Mouse (Mus musculus): ENCODE results near the gene Gabrd. TPM values are rescaled to one million over a fixed set of nuclear protein-coding genes. Genes with fewer than 3 reads are reported as not detected.

Gabrd gene
- polyA plus RNA-seq, 1 experiment, result 243 TPM

- Histone ChIP-seq H3K4me1 (ENCODE audit: control insufficient read depth, insufficient read depth, low read length) (peaks cover 9% of the 10 kb centered on the region), H3K27ac (ENCODE audit: insufficient read depth, low read length) (peak overlapping the region; percentile 95), H3K4me3 (replicated peaks; ENCODE audit: insufficient read depth, low read depth, low read length) (peak overlapping the region; percentile 91), H3K27me3 (ENCODE audit: control insufficient read depth, insufficient read depth, low read length) (no peaks in the 10 kb centered on the region)
- peak; percentile 89 to 90 for DNase-seq
- WGBS, result under 1% methylated on average over 16 of the region's 16 CpGs
- TF ChIP-seq POLR2A (IDR thresholded peaks at IDR 0.05; ENCODE audit: borderline replicate concordance, insufficient read depth, low read length) (peak; percentile 56; the same call in 1 of the 2 replicates), CTCF (IDR thresholded peaks at IDR 0.05; ENCODE audit: borderline replicate concordance, insufficient read depth, low read depth, low read length) (no peak)
Observed at GRCm38 (mm10) chr4:155345608-155345953, 52.3 kb downstream of the Gabrd start.

- WGBS, result 2% methylated on average over 47 of the region's 47 CpGs
- no peaks in the 10 kb centered on the region for H3K27me3 ChIP-seq (ENCODE audit: control insufficient read depth, insufficient read depth, low read length)
- peak overlapping the region; percentile 95 for H3K27ac ChIP-seq (ENCODE audit: insufficient read depth, low read length)
- DNase-seq, result peak; percentile 72 to 78
- TF ChIP-seq CTCF (IDR thresholded peaks at IDR 0.05; ENCODE audit: borderline replicate concordance, insufficient read depth, low read depth, low read length) (no peak), POLR2A (IDR thresholded peaks at IDR 0.05; ENCODE audit: borderline replicate concordance, insufficient read depth, low read length) (peak; percentile 68)
- peak overlapping the region; percentile 91 for H3K4me3 ChIP-seq (replicated peaks; ENCODE audit: insufficient read depth, low read depth, low read length)
- peaks cover 11% of the 10 kb centered on the region for H3K4me1 ChIP-seq (ENCODE audit: control insufficient read depth, insufficient read depth, low read length)
Observed at GRCm38 (mm10) chr4:155344716-155345607, 53.0 kb downstream of the Gabrd start.

DNA sequence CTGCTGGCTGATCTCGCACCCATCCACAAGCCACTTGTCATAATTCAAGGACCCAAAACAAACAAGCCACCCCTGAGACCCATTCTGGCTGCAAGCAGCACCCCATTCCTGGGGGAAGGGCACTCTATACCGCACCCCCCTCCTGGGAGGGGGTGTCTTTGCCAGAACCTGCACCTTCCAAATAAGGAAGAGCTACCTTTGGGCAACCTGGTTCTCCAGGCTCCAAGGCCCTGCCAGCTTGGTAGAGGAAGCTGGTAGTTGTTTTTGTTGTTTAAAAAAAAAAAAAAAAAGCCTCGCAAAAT, 53.7 kb downstream of the Gabrd start:
- DNase-seq, result peak in 1 of 2 experiments; percentile 64
- 7% methylated on average over 3 of the region's 3 CpGs for WGBS

DNA sequence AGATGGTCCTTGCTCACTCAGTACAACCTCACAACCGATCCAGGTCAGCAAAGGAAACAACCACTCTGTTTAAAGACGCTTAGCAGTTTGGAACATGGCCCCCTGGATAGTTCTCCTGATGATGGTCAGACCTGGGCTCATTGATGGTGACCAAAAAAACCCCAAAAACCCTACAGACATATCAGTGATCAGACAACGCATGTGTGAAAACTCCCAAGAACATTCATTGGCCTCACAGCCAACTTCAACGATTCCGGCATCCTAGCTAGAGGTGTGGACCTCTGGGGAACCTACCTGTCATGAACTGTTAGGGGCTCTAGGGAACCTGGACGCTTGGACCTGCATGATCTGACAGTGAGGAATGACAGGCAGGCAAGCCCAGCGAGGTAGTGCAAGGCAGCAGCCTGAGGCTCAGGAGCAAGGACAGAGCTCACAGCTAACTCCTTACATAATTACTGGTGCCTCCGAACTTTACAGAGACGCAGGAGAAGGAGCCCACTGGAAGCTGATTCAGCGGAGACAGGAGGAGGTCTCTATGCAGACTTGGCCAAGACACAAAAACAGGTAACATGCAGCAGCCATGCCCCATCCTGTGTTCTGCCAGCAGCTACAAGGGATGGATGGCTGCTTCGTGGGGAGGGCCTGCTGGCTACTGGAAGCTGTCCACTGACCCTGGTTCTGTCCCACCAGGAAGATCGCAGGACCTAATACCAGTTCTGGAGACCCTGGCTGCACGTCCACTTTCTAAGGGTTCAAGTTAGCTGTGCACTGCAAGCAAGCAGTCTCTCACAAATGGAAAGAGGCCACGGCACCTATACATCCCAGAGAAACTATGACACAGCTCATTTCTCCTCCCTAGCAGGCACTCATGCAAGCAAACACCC, 54.3 kb downstream of the Gabrd start:
- 8% methylated on average over 14 of the region's 14 CpGs for WGBS
- no peak for TF ChIP-seq CTCF (IDR thresholded peaks at IDR 0.05; ENCODE audit: borderline replicate concordance, insufficient read depth, low read depth, low read length)
- peak; percentile 24; the same call in 1 of the 2 replicates for TF ChIP-seq POLR2A (IDR thresholded peaks at IDR 0.05; ENCODE audit: borderline replicate concordance, insufficient read depth, low read length)
- Histone ChIP-seq H3K27me3 (ENCODE audit: control insufficient read depth, insufficient read depth, low read length) (no peaks in the 10 kb centered on the region), H3K4me1 (ENCODE audit: control insufficient read depth, insufficient read depth, low read length) (peaks cover 16% of the 10 kb centered on the region), H3K4me3 (replicated peaks; ENCODE audit: insufficient read depth, low read depth, low read length) (peak overlapping the region; percentile 91), H3K27ac (ENCODE audit: insufficient read depth, low read length) (peak overlapping the region; percentile 95)
- DNase-seq, result peak; percentile 68 to 76

More for the DNA sequence above, 53.7 kb downstream of the Gabrd start:
- peak overlapping the region; percentile 95 for H3K27ac ChIP-seq (ENCODE audit: insufficient read depth, low read length)
- peak overlapping the region; percentile 91 for H3K4me3 ChIP-seq (replicated peaks; ENCODE audit: insufficient read depth, low read depth, low read length)
- H3K27me3 ChIP-seq (ENCODE audit: control insufficient read depth, insufficient read depth, low read length), result no peaks in the 10 kb centered on the region
- H3K4me1 ChIP-seq (ENCODE audit: control insufficient read depth, insufficient read depth, low read length), result peaks cover 13% of the 10 kb centered on the region
- no peak for TF ChIP-seq CTCF (IDR thresholded peaks at IDR 0.05; ENCODE audit: borderline replicate concordance, insufficient read depth, low read depth, low read length)
- TF ChIP-seq POLR2A (IDR thresholded peaks at IDR 0.05; ENCODE audit: borderline replicate concordance, insufficient read depth, low read length), result no peak

GRCm38 (mm10) chr4:155336284-155337050, 61.4 kb downstream of the Gabrd start:
- no peaks in the 10 kb centered on the region for H3K27me3 ChIP-seq (ENCODE audit: control insufficient read depth, insufficient read depth, low read length)
- no peak for TF ChIP-seq POLR2A (IDR thresholded peaks at IDR 0.05; ENCODE audit: borderline replicate concordance, insufficient read depth, low read length)
- TF ChIP-seq CTCF (IDR thresholded peaks at IDR 0.05; ENCODE audit: borderline replicate concordance, insufficient read depth, low read depth, low read length), result no peak; the same call in 1 of the 2 replicates
- WGBS, result 24% methylated on average over 12 of the region's 12 CpGs
- DNase-seq, result peak in 1 of 2 experiments; percentile 65
- peak overlapping the region; percentile 62 for H3K27ac ChIP-seq (ENCODE audit: insufficient read depth, low read length)
- H3K4me3 ChIP-seq (replicated peaks; ENCODE audit: insufficient read depth, low read depth, low read length), result peak overlapping the region; percentile 11
- peaks cover 45% of the 10 kb centered on the region for H3K4me1 ChIP-seq (ENCODE audit: control insufficient read depth, insufficient read depth, low read length)

Other genes with a start within 250 kb of the Gabrd start
- gene Ski, start 175.5 kb downstream of the Gabrd start, polyA plus RNA-seq (2012; rRNA removed), result 87.2 and 106 TPM in 2 replicates
- 94.5 and 109 TPM in 2 replicates for gene Faap20, start 148.3 kb downstream of the Gabrd start, polyA plus RNA-seq (2012; rRNA removed)
- 245 and 253 TPM in 2 replicates for gene Prkcz, start 36.8 kb downstream of the Gabrd start, polyA plus RNA-seq (2012; rRNA removed)
- gene Cfap74, start 11.1 kb upstream of the Gabrd start, polyA plus RNA-seq (2012; rRNA removed), result 18.7 and 22.0 TPM in 2 replicates
- gene Tmem52, start 71.0 kb upstream of the Gabrd start, polyA plus RNA-seq (2012; rRNA removed), result 9.4 and 12.1 TPM in 2 replicates
- 512 and 552 TPM in 2 replicates for gene Gnb1, start 93.2 kb upstream of the Gabrd start, polyA plus RNA-seq (2012; rRNA removed)
- 59.0 and 60.2 TPM in 2 replicates for gene Nadk, start 164.3 kb upstream of the Gabrd start, polyA plus RNA-seq (2012; rRNA removed)
- 20.3 and 20.5 TPM in 2 replicates for gene Slc35e2, start 203.3 kb upstream of the Gabrd start, polyA plus RNA-seq (2012; rRNA removed)
- 57.8 and 63.7 TPM in 2 replicates for gene Cdk11b, start 226.7 kb upstream of the Gabrd start, polyA plus RNA-seq (2012; rRNA removed)
- not detected in 2 replicates for gene Gm10563, start 247.3 kb upstream of the Gabrd start, polyA plus RNA-seq (2012; rRNA removed)